Mouse (Mus musculus) adrenal gland, postnatal 10 days (tissue): ENCODE data around the gene Slc7a7. TPM values are rescaled to one million over a fixed set of nuclear protein-coding genes. Genes with fewer than 3 reads are reported as not detected.

Source experiments
- DNase-seq: peaks from one replicate; pipeline ENCODE4 v3.0.0; 2021; ENCODE audit warnings: mixed read lengths
- total RNA-seq, 2 experiments: library from RNA; stranded (reverse); gene quantifications; 2 replicates each; pipeline ENCODE4 v1.2.3; 2021

Slc7a7 gene
- total RNA-seq, 2 experiments from 2014 or later: 6.2 to 7.9 TPM

DNA sequence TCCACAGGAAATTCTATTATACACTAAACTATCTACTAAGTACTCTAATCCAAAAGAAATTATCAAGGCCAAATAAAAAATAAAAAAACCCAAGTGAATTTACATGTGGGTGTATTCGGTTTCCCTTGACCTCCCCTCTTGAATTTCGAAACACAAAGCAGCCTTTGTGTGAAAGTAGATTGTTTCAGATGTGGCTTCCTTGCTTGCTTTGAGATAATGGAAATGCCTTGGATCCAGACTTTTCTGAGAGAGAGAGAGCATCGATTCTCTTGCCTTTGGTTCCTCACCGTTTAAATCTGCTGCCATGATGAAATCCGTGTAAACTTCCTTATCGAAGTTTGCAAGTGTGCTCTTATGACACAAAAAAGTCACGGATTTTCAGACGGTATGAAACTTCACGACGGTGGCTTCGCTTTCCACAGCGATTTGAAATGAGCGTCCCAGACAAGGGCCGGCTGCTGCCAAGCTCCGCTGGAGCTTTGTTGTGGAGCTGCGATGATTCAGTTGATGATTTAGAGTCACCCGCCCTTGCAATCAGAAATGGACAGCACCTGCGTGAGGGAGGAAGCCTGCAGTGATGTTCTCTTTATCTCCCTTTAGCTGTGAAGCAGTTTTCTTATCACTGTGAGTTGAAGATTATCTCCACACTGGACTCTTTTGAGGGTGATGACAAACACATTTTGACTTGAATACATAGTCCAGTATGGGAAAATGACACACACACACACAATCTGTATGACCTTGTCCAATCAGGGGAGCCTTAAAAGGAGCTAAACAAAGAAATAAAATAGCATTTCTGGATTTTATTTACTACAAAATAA, 95.8 kb downstream of the Slc7a7 start:
- DNase-seq: peak; percentile 22

Other genes with a start within 250 kb of the Slc7a7 start
- gene Dad1, start 163.7 kb downstream of the Slc7a7 start, total RNA-seq: 100 to 1,000 TPM; 171 to 191 TPM
- 100 to 1,000 TPM; 206 to 229 TPM for gene Abhd4, start 163.6 kb downstream of the Slc7a7 start, total RNA-seq
- gene Olfr49, start 132.8 kb downstream of the Slc7a7 start, total RNA-seq: not detected
- 100 to 1,000 TPM; 114 to 138 TPM for gene Oxa1l, start 56.9 kb downstream of the Slc7a7 start, total RNA-seq
- gene Mrpl52, start 9.1 kb upstream of the Slc7a7 start, total RNA-seq: 100 to 1,000 TPM; 204 to 212 TPM
- 100 to 1,000 TPM; 127 to 128 TPM for gene Mmp14, start 13.8 kb upstream of the Slc7a7 start, total RNA-seq
- 10 to 100 TPM; 71.9 to 89.4 TPM for gene Lrp10, start 46.4 kb upstream of the Slc7a7 start, total RNA-seq
- under 1 TPM; 0.39 to 0.87 TPM for gene Rem2, start 58.3 kb upstream of the Slc7a7 start, total RNA-seq
- gene Prmt5, start 99.7 kb upstream of the Slc7a7 start, total RNA-seq: 10 to 100 TPM; 41.1 to 42.1 TPM
- 10 to 100 TPM; 31.0 to 32.5 TPM for gene Haus4, start 136.8 kb upstream of the Slc7a7 start, total RNA-seq
- 10 to 100 TPM; 18.9 to 20.7 TPM for gene Ajuba, start 159.8 kb upstream of the Slc7a7 start, total RNA-seq
- gene 4931414P19Rik, start 188.2 kb upstream of the Slc7a7 start, total RNA-seq: 1 to 10 TPM; 4.9 to 6.9 TPM
- 100 to 1,000 TPM; 226 to 247 TPM for gene Psmb5, start 200.2 kb upstream of the Slc7a7 start, total RNA-seq
- gene Psmb11, start 203.7 kb upstream of the Slc7a7 start, total RNA-seq: not detected
- not detected for gene Gm17606, start 223.2 kb upstream of the Slc7a7 start, total RNA-seq
- gene Cdh24, start 223.6 kb upstream of the Slc7a7 start, total RNA-seq: 1 to 10 TPM; 1.7 to 2.5 TPM